Mouse (Mus musculus): ENCODE measurements around the gene Olfr782. TPM values are rescaled to one million over a fixed set of nuclear protein-coding genes. Genes with fewer than 3 reads are reported as not detected.

The Olfr782 gene
- polyA plus RNA-seq, 1 experiment from 2014 or later: not detected

Other genes with a start within 250 kb of the Olfr782 start
- gene Olfr768, start 249.5 kb upstream of the Olfr782 start, polyA plus RNA-seq (2016; fragmentation: Nextera tagmentation; extraction: Ambion mirVana): not detected in 2 replicates
- not detected in 2 replicates for gene Olfr769, start 231.0 kb upstream of the Olfr782 start, polyA plus RNA-seq (2016; fragmentation: Nextera tagmentation; extraction: Ambion mirVana)
- gene Olfr770, start 209.9 kb upstream of the Olfr782 start, polyA plus RNA-seq (2016; fragmentation: Nextera tagmentation; extraction: Ambion mirVana): not detected in 2 replicates
- gene Olfr771, start 184.1 kb upstream of the Olfr782 start, polyA plus RNA-seq (2016; fragmentation: Nextera tagmentation; extraction: Ambion mirVana): not detected in 2 replicates
- gene Olfr772, start 170.9 kb upstream of the Olfr782 start, polyA plus RNA-seq (2016; fragmentation: Nextera tagmentation; extraction: Ambion mirVana): not detected in 2 replicates
- gene Olfr773, start 161.4 kb upstream of the Olfr782 start, polyA plus RNA-seq (2016; fragmentation: Nextera tagmentation; extraction: Ambion mirVana): not detected in 2 replicates
- not detected in 2 replicates for gene Olfr774, start 112.6 kb upstream of the Olfr782 start, polyA plus RNA-seq (2016; fragmentation: Nextera tagmentation; extraction: Ambion mirVana)
- gene Olfr775, start 100.4 kb upstream of the Olfr782 start, polyA plus RNA-seq (2016; fragmentation: Nextera tagmentation; extraction: Ambion mirVana): not detected in 2 replicates
- not detected in 2 replicates for gene Olfr776, start 89.7 kb upstream of the Olfr782 start, polyA plus RNA-seq (2016; fragmentation: Nextera tagmentation; extraction: Ambion mirVana)
- gene Olfr777, start 77.4 kb upstream of the Olfr782 start, polyA plus RNA-seq (2016; fragmentation: Nextera tagmentation; extraction: Ambion mirVana): not detected in 2 replicates
- not detected in 2 replicates for gene Olfr780, start 30.7 kb upstream of the Olfr782 start, polyA plus RNA-seq (2016; fragmentation: Nextera tagmentation; extraction: Ambion mirVana)
- not detected in 2 replicates for gene Olfr781, start 20.0 kb upstream of the Olfr782 start, polyA plus RNA-seq (2016; fragmentation: Nextera tagmentation; extraction: Ambion mirVana)
- gene Olfr784, start 35.2 kb downstream of the Olfr782 start, polyA plus RNA-seq (2016; fragmentation: Nextera tagmentation; extraction: Ambion mirVana): 0.06 TPM in 1 of 2 replicates, not detected in the other
- not detected in 2 replicates for gene Olfr785, start 56.6 kb downstream of the Olfr782 start, polyA plus RNA-seq (2016; fragmentation: Nextera tagmentation; extraction: Ambion mirVana)
- gene Olfr786, start 78.5 kb downstream of the Olfr782 start, polyA plus RNA-seq (2016; fragmentation: Nextera tagmentation; extraction: Ambion mirVana): not detected in 2 replicates
- gene Olfr787, start 113.0 kb downstream of the Olfr782 start, polyA plus RNA-seq (2016; fragmentation: Nextera tagmentation; extraction: Ambion mirVana): not detected in 2 replicates
- not detected in 2 replicates for gene Olfr788, start 122.1 kb downstream of the Olfr782 start, polyA plus RNA-seq (2016; fragmentation: Nextera tagmentation; extraction: Ambion mirVana)
- not detected in 2 replicates for gene Olfr789, start 135.9 kb downstream of the Olfr782 start, polyA plus RNA-seq (2016; fragmentation: Nextera tagmentation; extraction: Ambion mirVana)
- gene Olfr790, start 149.6 kb downstream of the Olfr782 start, polyA plus RNA-seq (2016; fragmentation: Nextera tagmentation; extraction: Ambion mirVana): not detected in 2 replicates
- not detected in 2 replicates for gene Olfr791, start 172.9 kb downstream of the Olfr782 start, polyA plus RNA-seq (2016; fragmentation: Nextera tagmentation; extraction: Ambion mirVana)
- not detected in 2 replicates for gene Olfr792, start 190.3 kb downstream of the Olfr782 start, polyA plus RNA-seq (2016; fragmentation: Nextera tagmentation; extraction: Ambion mirVana)
- not detected in 2 replicates for gene Olfr794, start 218.8 kb downstream of the Olfr782 start, polyA plus RNA-seq (2016; fragmentation: Nextera tagmentation; extraction: Ambion mirVana)